Mouse (Mus musculus) gastrocnemius, adult 2 months (tissue): ENCODE results near the gene Tor1aip1. TPM values are rescaled to one million over a fixed set of nuclear protein-coding genes. Genes with fewer than 3 reads are reported as not detected.

ENCODE experiments used
- DNase-seq: peaks from one replicate; pipeline ENCODE4 v3.0.0; 2022
- H3K27ac ChIP-seq: fragments of 200-600 bp; 2 replicates; pipeline ENCODE4 v1.8.1; 2022; ENCODE audit warnings: mild to moderate bottlenecking
- H3K4me3 ChIP-seq: fragments of 200-600 bp; 2 replicates; pipeline ENCODE4 v1.8.1; 2022; ENCODE audit warnings: mild to moderate bottlenecking, moderate library complexity
- CTCF ChIP-seq: fragments of 200-600 bp; IDR thresholded peaks from 2 replicates; pipeline ENCODE4 v1.8.1; 2022; ENCODE audit warnings: antibody characterized with exemption, mild to moderate bottlenecking, moderate library complexity
- intact Hi-C: fragments of 180-260 bp; cut with DNase I; formaldehyde crosslinking; loops from one replicate; pipeline ENCODE4 v1.15.1; 2025
- long read RNA-seq, 2 experiments: library from polyadenylated mRNA; stranded (forward); transcript quantifications; one replicate each; pipeline ENCODE4 v2.0.0; 2021
- total RNA-seq, 2 experiments: library from RNA; stranded (reverse); gene quantifications; 2 replicates each; pipeline ENCODE4 v1.2.3; 2021

The Tor1aip1 gene
- 100 to 1,000 TPM; 115 to 138 TPM for total RNA-seq
- long read RNA-seq, experiment 1, full-length matches to known transcripts = 27 of 38 reads
- long read RNA-seq, experiment 1, partial matches to known transcripts = 2 of 38 reads
- long read RNA-seq, experiment 1, other reads (novel, unspliced or antisense) = 9 of 38 reads
- long read RNA-seq, experiment 2, full-length matches to known transcripts = 16 of 24 reads
- long read RNA-seq, experiment 2, partial matches to known transcripts = 1 of 24 reads
- long read RNA-seq, experiment 2, other reads (novel, unspliced or antisense) = 7 of 24 reads

DNA sequence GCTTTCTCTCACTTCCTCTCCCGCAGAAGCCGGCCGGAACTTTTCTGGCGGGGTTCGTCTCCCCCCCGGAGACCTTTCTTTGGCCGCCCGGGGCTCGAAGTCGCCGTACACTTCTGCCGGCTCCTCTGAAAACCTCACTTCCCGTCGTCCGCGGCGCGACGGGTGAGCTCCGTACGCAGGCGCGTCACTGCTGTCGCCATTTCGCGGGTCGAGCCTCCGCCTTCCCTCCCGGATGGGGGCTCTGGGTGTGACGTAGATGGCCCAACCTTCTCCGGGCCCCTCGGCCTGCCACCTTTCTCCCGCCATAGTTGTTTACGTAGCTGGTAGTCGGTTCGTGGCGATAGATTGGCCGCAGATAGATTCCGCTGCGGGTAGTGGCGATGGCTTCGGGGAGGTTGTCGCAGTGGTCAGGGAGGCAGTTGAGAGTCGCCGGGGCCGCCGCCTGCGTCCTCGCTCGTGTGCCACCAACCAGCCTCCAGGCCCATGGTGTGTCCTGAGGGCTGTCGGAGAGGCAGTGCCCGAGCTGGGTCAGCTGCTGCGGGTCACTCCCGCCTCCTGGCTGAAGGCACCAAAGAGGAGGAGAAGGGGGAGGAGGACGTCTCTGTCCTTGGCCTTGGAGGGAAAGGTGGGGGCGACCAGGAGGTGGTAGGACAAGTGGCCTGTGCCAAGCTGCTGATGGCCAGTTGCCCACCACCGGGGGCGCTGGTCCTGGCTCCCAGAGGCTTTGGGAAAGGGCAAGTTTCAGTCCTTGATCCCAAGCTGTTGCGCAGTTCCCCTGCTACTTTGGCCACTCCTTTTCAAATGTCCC is at the start of gene Tor1aip1:
TSS of gene Tor1aip1 (minus strand) at position 551 of the 808 bp plus-strand sequence.
- Histone ChIP-seq H3K4me3 (peak within 1 kb of the TSS; percentile 96), H3K27ac (peak within 1 kb of the TSS; percentile 100)
- TF ChIP-seq CTCF = peak; percentile 94
- DNase-seq = peak; percentile 100
- intact Hi-C loops = no loop called here

DNA sequence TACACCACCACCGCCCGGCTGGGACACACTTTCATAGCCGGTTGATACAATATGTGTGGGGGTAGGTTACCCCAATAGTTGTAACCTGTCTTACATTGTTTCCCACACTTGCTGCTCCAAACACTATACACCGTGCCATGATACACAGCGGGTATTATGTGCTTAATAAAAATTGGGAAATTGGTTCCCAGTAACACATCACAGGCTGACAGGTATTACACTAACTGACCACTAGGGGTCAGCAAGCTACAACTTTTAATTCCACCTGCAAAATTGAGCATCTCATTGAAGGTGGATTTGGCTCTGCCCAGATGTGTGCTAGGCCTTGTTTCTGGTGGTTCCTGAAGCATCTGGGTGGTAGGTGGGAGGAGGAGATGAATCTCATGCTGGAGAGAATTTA is 49.5 kb upstream of the Tor1aip1 start:
- TF ChIP-seq CTCF = peak; percentile 92
- H3K4me3 ChIP-seq = no peak overlapping the region
- no peak for DNase-seq
- H3K27ac ChIP-seq = no peak overlapping the region
- intact Hi-C loops = loop anchor here (1.0 to 5.0 kb wide), 2 partner anchors 142 to 156 kb away; no protein-coding TSS in a partner anchor

DNA sequence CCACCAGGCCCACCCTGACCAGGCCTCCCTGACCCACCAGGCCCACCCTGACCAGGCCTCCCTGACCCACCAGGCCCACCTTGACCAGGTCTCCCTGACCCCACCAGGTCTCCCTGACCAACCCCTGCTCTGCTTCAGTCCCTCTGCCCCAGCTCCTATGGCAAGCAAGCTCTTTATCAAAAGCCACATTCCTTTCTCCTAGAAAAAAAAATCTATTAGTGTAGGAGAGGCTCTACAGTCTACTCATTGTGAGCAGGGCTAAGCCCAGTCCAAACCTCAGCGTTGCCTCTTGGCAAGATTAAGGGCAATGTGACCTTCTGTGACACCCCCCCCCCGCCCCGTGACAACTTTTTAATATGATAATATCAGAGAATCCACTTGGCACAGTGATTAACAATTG is 48.3 kb upstream of the Tor1aip1 start:
- H3K27ac ChIP-seq = no peak overlapping the region
- H3K4me3 ChIP-seq = no peak overlapping the region
- intact Hi-C loops = loop anchor here (1.0 to 5.0 kb wide), 2 partner anchors 143 to 157 kb away; no protein-coding TSS in a partner anchor
- no peak for TF ChIP-seq CTCF
- DNase-seq = no peak

DNA sequence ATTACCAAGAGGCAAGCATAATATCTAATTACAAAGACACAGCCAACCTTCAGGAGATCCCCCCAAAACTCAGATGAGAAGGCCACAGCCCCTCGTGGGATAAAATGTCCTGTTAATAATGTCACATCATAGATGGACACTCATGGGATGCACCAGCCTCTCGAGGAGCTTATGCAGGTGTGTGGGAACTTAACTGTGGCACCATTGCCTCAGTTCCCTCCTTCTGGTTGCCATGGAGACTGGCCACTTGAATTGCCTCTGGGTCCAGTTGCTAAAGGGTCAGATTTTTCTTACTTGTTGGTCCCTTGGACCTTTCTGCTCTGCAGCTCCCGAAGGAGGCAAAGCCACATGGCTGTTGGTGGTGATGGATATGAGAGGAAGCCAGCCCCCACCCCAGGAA is 41.4 kb upstream of the Tor1aip1 start:
- no peak for DNase-seq
- Histone ChIP-seq H3K27ac (no peak overlapping the region), H3K4me3 (no peak overlapping the region)
- no peak for TF ChIP-seq CTCF
- intact Hi-C loops = no loop called here

DNA sequence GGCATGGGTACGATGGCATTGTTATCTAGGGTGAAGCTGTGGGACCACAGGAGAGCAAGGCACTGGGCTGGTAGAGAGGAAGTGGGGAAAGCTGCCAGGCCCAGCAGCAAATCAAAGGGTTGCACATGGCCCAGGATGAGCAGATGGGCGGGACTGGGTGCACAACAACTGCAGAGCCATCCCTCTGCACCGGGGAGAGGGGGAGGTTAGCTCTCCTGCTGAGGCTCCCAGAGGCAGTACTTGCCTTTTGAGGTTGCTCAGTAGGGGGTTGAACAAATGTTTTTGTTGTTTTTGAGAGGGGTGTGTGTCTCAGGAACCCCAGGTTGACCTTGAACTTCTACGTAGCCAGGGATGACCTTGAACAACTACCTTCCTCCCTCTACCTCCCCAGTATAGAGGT is 40.2 kb upstream of the Tor1aip1 start:
- TF ChIP-seq CTCF = no peak
- no peak overlapping the region for H3K4me3 ChIP-seq
- H3K27ac ChIP-seq = no peak overlapping the region
- intact Hi-C loops = no loop called here
- DNase-seq = no peak

DNA sequence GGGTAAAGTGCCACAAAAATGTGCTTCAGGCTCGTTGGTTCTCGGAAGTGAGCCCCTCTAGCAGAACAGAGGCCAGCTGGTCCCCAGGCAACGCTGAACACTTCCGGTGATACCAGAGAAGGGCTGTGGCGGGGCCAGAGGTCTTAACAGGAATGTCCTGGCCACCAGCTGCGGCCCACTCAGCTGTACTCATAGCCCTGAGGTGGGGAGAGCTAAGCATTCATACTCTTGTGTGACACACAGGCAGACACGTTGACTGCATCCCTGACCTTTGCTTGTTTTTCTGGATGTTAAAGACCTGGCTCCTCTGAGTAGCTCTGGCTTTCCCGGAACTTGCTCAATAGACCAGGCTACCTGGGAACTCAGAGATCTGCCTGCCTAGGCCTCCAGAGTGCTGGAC is 38.3 kb upstream of the Tor1aip1 start:
- Histone ChIP-seq H3K4me3 (no peak overlapping the region), H3K27ac (no peak overlapping the region)
- DNase-seq = peak; percentile 29
- TF ChIP-seq CTCF = no peak
- intact Hi-C loops = no loop called here

DNA sequence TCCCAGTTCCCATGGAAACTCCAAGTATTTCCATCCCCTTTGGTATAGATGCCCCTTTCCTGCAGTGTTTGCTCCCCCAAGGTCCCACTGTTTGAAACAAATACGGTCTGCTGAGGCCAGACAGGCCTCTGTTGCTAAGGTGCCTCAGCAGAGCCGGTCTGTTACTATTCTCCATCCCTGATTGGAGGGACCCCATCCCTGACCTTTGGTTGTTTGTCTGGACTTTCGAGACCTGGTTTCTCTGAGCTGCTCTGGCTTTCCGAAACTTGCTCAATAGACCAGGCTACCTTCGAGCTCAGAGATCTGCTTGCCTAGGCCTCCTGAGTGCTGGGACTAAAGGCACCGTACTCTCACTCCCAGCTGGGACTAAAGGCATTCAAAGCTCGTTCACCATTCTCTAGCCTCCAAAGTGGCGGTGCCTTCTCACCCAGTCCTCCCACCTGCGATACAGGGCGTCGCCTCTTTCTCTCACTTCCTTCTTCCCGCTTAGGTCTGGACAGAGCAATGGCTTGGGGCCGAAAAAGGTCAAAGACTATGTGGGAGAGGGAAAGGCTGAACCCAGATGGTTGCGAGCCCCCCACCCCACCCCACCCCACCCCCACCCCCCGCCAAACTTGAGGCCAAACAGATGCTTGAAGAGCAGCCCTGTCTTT is 37.0 kb upstream of the Tor1aip1 start:
- H3K27ac ChIP-seq = no peak overlapping the region
- no peak for TF ChIP-seq CTCF
- intact Hi-C loops = no loop called here
- DNase-seq = no peak
- H3K4me3 ChIP-seq = no peak overlapping the region

DNA sequence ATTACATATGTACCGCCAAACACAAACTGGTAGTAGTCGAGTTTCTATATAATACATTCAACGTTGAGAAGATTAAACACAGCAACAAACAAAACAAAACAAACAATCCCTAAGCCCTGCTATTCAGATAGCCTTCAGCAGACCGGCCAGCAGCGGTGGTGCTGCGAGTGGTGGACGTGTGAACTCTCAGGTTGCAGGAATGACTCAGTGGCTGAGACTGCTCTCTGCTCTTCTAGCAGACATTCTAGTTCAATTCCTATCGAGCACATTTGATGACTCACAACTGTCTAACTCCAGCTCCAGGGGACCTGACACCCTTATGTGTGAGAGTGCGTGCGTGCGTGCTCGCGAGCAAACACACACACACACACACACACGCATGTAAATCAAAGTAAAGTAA is 33.8 kb upstream of the Tor1aip1 start:
- no peak for DNase-seq
- Histone ChIP-seq H3K4me3 (no peak overlapping the region), H3K27ac (no peak overlapping the region)
- TF ChIP-seq CTCF = no peak
- intact Hi-C loops = no loop called here

DNA sequence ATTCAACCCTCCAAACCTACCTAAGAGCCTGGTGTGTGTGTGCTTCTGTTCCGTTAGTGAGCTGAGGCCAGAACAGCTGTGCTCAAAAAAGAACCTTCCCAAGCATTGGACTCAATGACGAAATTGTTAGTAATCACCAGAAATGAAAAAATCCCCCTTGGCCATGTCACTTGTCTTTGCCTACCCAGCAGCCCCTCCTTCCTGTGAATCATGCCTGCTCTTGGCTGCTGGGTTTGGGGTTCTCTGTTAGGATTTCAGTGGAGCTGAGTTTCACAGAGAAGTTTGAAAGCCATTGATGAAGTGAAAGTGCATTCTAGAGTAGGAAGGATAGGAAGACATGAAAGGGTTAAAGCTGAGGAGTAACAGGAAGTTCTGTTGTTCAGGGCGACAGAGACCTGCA is 29.9 kb upstream of the Tor1aip1 start:
- TF ChIP-seq CTCF = no peak
- no peak overlapping the region for H3K27ac ChIP-seq
- no peak overlapping the region for H3K4me3 ChIP-seq
- intact Hi-C loops = no loop called here
- DNase-seq = no peak

DNA sequence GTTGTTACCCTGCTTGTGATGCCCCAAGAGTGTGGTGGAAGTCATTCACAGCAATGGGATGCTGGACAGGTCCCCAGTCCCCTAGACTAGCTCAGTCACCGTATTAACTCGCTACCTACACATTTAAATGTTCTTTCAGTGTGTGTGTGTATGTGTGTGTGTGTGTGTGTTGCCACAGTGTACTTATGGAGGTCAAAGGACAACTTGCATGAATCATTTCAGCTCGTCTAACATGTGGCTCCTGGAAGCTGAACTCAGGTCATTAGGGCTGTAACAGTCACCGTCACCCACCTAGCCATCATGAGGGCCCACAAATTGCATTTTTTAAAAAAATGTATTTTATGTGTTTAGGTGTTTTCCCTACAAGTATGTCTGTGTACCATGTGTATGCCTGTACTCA is 25.9 kb upstream of the Tor1aip1 start:
- no peak overlapping the region for H3K27ac ChIP-seq
- no peak for DNase-seq
- intact Hi-C loops = no loop called here
- no peak for TF ChIP-seq CTCF
- no peak overlapping the region for H3K4me3 ChIP-seq

DNA sequence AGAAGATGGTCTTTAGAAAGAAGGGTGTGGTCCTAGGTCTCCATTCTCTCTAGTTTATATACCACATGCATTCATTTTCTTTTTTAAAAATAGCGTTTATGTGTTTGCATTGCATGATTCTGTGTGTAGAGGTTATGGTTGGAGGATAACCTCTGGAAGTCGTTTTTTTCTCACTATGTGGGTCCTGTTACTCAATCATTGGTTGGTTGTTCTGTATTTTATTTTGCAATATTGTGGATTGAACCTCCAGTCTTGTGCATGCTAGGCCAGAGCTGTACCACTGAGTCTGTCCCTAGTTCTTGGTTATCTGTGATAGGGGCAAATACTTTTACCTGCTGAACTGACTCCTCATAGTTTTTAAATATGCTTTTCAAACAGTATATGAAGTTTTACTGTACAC is 21.9 kb upstream of the Tor1aip1 start:
- intact Hi-C loops = no loop called here

DNA sequence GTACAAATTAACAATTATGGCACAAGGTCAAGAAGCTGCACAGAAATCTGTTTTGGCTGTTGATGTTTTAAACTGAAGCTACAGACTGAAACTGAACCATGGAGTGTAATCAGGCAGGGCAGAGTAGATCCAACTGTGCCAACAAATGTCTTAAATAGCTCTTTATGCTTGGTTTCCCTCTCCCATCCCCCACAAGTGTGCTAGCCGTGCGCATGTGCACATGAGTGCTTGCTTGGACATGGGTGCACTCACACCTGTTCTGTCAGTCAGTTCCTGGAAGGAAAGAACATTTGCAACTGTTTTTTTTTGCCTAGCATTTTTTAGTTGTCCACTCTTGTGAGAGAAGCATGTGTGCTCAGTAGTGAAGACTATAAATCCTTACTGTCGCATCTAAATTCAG is 10.4 kb upstream of the Tor1aip1 start:
- Histone ChIP-seq H3K4me3 (peak overlapping the region; percentile 4), H3K27ac (peak overlapping the region; percentile 72)
- intact Hi-C loops = no loop called here
- no peak for TF ChIP-seq CTCF
- DNase-seq = peak; percentile 79

More for the DNA sequence above, 21.9 kb upstream of the Tor1aip1 start:
- no peak overlapping the region for H3K4me3 ChIP-seq
- TF ChIP-seq CTCF = no peak
- no peak overlapping the region for H3K27ac ChIP-seq
- DNase-seq = no peak

DNA sequence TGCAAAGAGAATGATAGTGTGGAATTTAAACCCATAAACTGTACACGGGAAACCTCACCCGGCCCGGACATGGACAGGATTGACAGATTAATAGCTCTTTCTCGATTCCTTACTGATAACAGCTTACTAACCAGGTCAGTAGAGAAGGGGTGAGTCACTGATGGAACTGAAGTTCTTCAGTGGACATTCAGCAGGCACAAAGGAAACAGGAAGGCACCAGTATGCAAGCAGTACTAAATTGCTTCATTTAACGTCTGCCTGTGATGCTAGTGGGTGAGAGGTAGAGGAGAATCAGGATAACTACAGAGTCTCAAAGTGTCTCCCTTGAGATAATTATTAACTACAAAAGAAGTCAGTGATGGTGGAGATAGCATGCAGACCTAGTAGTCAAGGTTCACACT is 7.9 kb upstream of the Tor1aip1 start:
- DNase-seq = no peak
- Histone ChIP-seq H3K27ac (peak overlapping the region; percentile 90; the same call in 1 of the 2 replicates), H3K4me3 (no peak overlapping the region)
- no peak for TF ChIP-seq CTCF
- intact Hi-C loops = loop anchor here (5.0 kb wide), 1 partner anchor 188 kb away; no protein-coding TSS in a partner anchor
